Mouse (Mus musculus) CH12.LX (cell line): ENCODE data around the gene Prnp.

Experiments
- CTCF ChIP-seq, 2 experiments: IDR thresholded peaks in 1 of 2; conservative IDR thresholded peaks in 1 of 2; 2 replicates each; pipeline ENCODE4 v1.5.1; 2011 to 2012; ENCODE audit warnings: low read depth in 2 of 2, low read length in 2 of 2, improper control_type of control experiment in 1 of 2, inconsistent platforms in 1 of 2, mild to moderate bottlenecking in 1 of 2, moderate library complexity in 1 of 2
- POLR2A ChIP-seq: IDR thresholded peaks from 2 replicates; pipeline ENCODE4 v1.6.1; 2011; ENCODE audit warnings: low read depth, mild to moderate bottlenecking, improper control_type of control experiment, low read length

DNA sequence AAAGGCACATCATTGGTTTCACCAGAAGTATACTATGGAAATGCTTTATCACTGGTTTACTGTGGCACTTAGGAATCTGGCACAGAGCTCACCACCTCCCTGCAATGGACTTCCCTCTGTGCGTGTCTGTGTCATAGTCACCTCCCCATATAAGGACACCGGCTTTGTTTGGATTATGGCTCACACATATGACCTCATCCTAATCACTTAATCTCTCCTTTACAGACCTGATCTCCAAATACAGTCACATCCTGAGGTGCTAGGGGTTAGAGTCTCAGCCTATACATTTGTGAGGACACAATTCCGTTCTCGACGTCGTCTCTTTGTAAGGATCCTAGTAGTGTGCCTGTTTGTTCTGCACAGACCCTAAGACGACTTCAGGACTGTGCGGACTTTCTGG, 35.5 kb downstream of the Prnp start:
- TF ChIP-seq POLR2A = no peak
- TF ChIP-seq CTCF (conservative IDR thresholded peaks at IDR 0.05 in 1 of 2, IDR thresholded peaks at IDR 0.05 in 1 of 2; ENCODE audit: low read depth in 2 of 2, low read length in 2 of 2) = no peak
